Mouse (Mus musculus) forebrain, postnatal 0 days (tissue): ENCODE data around the gene Snx27. TPM values are rescaled to one million over a fixed set of nuclear protein-coding genes. Genes with fewer than 3 reads are reported as not detected.
A peak's percentile ranks its signal among the peaks of the same experiment; 100 is the strongest.

Source experiments
- ATAC-seq: fragments of 200-750 bp; cut with Nextera tagmentation; 2 replicates; pipeline ENCODE4 v1.8.0; 2017; ENCODE audit warnings: mild to moderate bottlenecking, moderate library complexity
- DNase-seq: peaks from one replicate; pipeline ENCODE4 v3.0.0-alpha.2; 2015
- H3K27ac ChIP-seq: fragments of 300-500 bp; sonication (generic); 2 replicates; pipeline ENCODE4 v1.5.1; 2014; ENCODE audit warnings: low read depth, mild to moderate bottlenecking, antibody characterized with exemption, low read length, moderate library complexity, mixed read lengths
- H3K27me3 ChIP-seq: fragments of 300-500 bp; sonication (generic); 2 replicates; pipeline ENCODE4 v1.6.1; 2014; ENCODE audit warnings: mild to moderate bottlenecking, low read length, mixed read lengths; ENCODE audit not compliant: insufficient read depth
- H3K36me3 ChIP-seq: fragments of 300-500 bp; sonication (generic); 2 replicates; pipeline ENCODE4 v1.6.1; 2014; ENCODE audit warnings: mild to moderate bottlenecking, moderate library complexity; ENCODE audit not compliant: insufficient read depth
- H3K4me1 ChIP-seq: fragments of 300-500 bp; sonication (generic); 2 replicates; pipeline ENCODE4 v1.6.1; 2014; ENCODE audit warnings: antibody characterized with exemption; ENCODE audit not compliant: insufficient read depth
- H3K4me2 ChIP-seq: fragments of 300-500 bp; sonication (generic); 2 replicates; pipeline ENCODE4 v1.6.1; 2014; ENCODE audit warnings: low read depth, mild to moderate bottlenecking, moderate library complexity
- H3K4me3 ChIP-seq: fragments of 300-500 bp; sonication (generic); 2 replicates; pipeline ENCODE4 v1.5.1; 2014; ENCODE audit warnings: low read depth, low read length, mixed read lengths
- H3K9ac ChIP-seq: fragments of 300-500 bp; sonication (generic); 2 replicates; pipeline ENCODE4 v1.6.1; 2014; ENCODE audit warnings: mild to moderate bottlenecking
- H3K9me3 ChIP-seq: fragments of 300-500 bp; sonication (generic); 2 replicates; pipeline ENCODE4 v1.6.1; 2016; ENCODE audit warnings: low read length
- CTCF ChIP-seq: sonication (generic); IDR thresholded peaks from 2 replicates; pipeline ENCODE4 v1.5.1; 2016; ENCODE audit warnings: antibody characterized with exemption, control low read depth, low read depth
- WGBS: fragments of 180-500 bp; shearing (Covaris S2); extraction: QIAGEN DNeasy Blood & Tissue Kit; methylation state at CpG from one replicate; pipeline ENCODE4 v1.1.7; 2014; 5-methylcytosine and 5-hydroxymethylcytosine counted together
- polyA plus RNA-seq: library from polyadenylated mRNA; unstranded; fragments of >200 nt; fragmentation: Nextera tagmentation; extraction: Ambion mirVana; gene quantifications from 2 replicates; pipeline ENCODE4 v1.2.1, GENCODE M21; 2015
- total RNA-seq: library from RNA; depleted of rRNA; stranded (reverse); fragments of >200 nt; gene quantifications from 2 replicates; pipeline ENCODE4 v1.2.3, GENCODE M21; 2014

Gene Snx27
- total and polyA plus RNA-seq, 2 experiments from 2014 or later: 75.2 to 80.0 TPM

GRCm38 (mm10) chr3:94549041-94549440 is 33.5 kb downstream of the Snx27 start:
- 78% methylated on average over 2 of the region's 2 CpGs for WGBS

GRCm38 (mm10) chr3:94537187-94537586 is 45.3 kb downstream of the Snx27 start:
- no peaks in the 10 kb centered on the region for H3K4me1 ChIP-seq
- no peaks in the 10 kb centered on the region for H3K27me3 ChIP-seq
- DNase-seq: no peak
- WGBS: 79% methylated on average over 3 of the region's 3 CpGs
- no peaks in the 10 kb centered on the region for H3K36me3 ChIP-seq
- no peak for ATAC-seq
- no peak overlapping the region for H3K4me2 ChIP-seq
- TF ChIP-seq CTCF: no peak
- H3K9ac ChIP-seq: no peak overlapping the region
- no peak overlapping the region for H3K4me3 ChIP-seq
- H3K27ac ChIP-seq: no peak overlapping the region
- no peaks in the 10 kb centered on the region for H3K9me3 ChIP-seq

More at GRCm38 (mm10) chr3:94549041-94549440, 33.5 kb downstream of the Snx27 start:
- TF ChIP-seq CTCF: no peak
- H3K27ac ChIP-seq: no peak overlapping the region
- no peak overlapping the region for H3K9ac ChIP-seq
- DNase-seq: no peak
- no peak for ATAC-seq
- no peak overlapping the region for H3K4me3 ChIP-seq
- no peaks in the 10 kb centered on the region for H3K4me1 ChIP-seq
- H3K27me3 ChIP-seq: no peaks in the 10 kb centered on the region
- H3K36me3 ChIP-seq: no peaks in the 10 kb centered on the region
- H3K9me3 ChIP-seq: no peaks in the 10 kb centered on the region
- H3K4me2 ChIP-seq: no peak overlapping the region

- H3K4me2 ChIP-seq: no peak overlapping the region
- no peak overlapping the region for H3K27ac ChIP-seq
- DNase-seq (no peak), ATAC-seq (no peak)
- no peaks in the 10 kb centered on the region for H3K9me3 ChIP-seq
- H3K27me3 ChIP-seq: no peaks in the 10 kb centered on the region
- no peak overlapping the region for H3K4me3 ChIP-seq
- peak; percentile 61 for TF ChIP-seq CTCF
- H3K4me1 ChIP-seq: no peaks in the 10 kb centered on the region
- no peak overlapping the region for H3K9ac ChIP-seq
- H3K36me3 ChIP-seq: peaks cover 13% of the 10 kb centered on the region
Observed at GRCm38 (mm10) chr3:94533968-94534367, 48.5 kb downstream of the Snx27 start.

GRCm38 (mm10) chr3:94526731-94527130 is 55.8 kb downstream of the Snx27 start:
- H3K9me3 ChIP-seq: no peaks in the 10 kb centered on the region
- DNase-seq: no peak
- no peak overlapping the region for H3K27ac ChIP-seq
- 90% methylated on average over 2 of the region's 2 CpGs for whole genome bisulfite sequencing
- H3K4me1 ChIP-seq: no peaks in the 10 kb centered on the region
- peaks cover 24% of the 10 kb centered on the region for H3K36me3 ChIP-seq
- H3K4me3 ChIP-seq: no peak overlapping the region
- no peak overlapping the region for H3K9ac ChIP-seq
- no peak for ATAC-seq
- H3K27me3 ChIP-seq: no peaks in the 10 kb centered on the region
- TF ChIP-seq CTCF: no peak
- H3K4me2 ChIP-seq: no peak overlapping the region

- Histone ChIP-seq H3K27ac (no peak overlapping the region), H3K27me3 (no peaks in the 10 kb centered on the region), H3K4me2 (no peak overlapping the region), H3K36me3 (peaks cover 35% of the 10 kb centered on the region), H3K9ac (no peak overlapping the region), H3K9me3 (no peaks in the 10 kb centered on the region), H3K4me3 (no peak overlapping the region), H3K4me1 (no peaks in the 10 kb centered on the region)
- ATAC-seq (no peak), DNase-seq (no peak)
- TF ChIP-seq CTCF: peak; percentile 44
- WGBS: 100% methylated on average over 1 of the region's 1 CpGs
Observed at GRCm38 (mm10) chr3:94506664-94507063, 75.9 kb downstream of the Snx27 start.

- Histone ChIP-seq H3K9me3 (no peaks in the 10 kb centered on the region), H3K36me3 (peaks cover 41% of the 10 kb centered on the region), H3K4me3 (no peak overlapping the region), H3K4me1 (no peaks in the 10 kb centered on the region), H3K27me3 (no peaks in the 10 kb centered on the region), H3K9ac (no peak overlapping the region), H3K27ac (no peak overlapping the region), H3K4me2 (no peak overlapping the region)
- DNase-seq (peak; percentile 71), ATAC-seq (peak; percentile 60)
- WGBS: 70% methylated on average over 3 of the region's 3 CpGs
- TF ChIP-seq CTCF: peak; percentile 92
Observed at GRCm38 (mm10) chr3:94502243-94502642, 80.3 kb downstream of the Snx27 start.

- Histone ChIP-seq H3K27ac (no peak overlapping the region), H3K9me3 (no peaks in the 10 kb centered on the region), H3K4me3 (no peak overlapping the region), H3K4me2 (no peak overlapping the region), H3K9ac (no peak overlapping the region), H3K36me3 (peaks cover 50% of the 10 kb centered on the region), H3K4me1 (no peaks in the 10 kb centered on the region), H3K27me3 (no peaks in the 10 kb centered on the region)
- DNase-seq (no peak), ATAC-seq (no peak)
- no peak for TF ChIP-seq CTCF
- 75% methylated on average over 4 of the region's 4 CpGs for WGBS
Observed at GRCm38 (mm10) chr3:94497162-94497561, 85.4 kb downstream of the Snx27 start.

GRCm38 (mm10) chr3:94487581-94487980 is 94.9 kb downstream of the Snx27 start:
- Histone ChIP-seq H3K4me2 (no peak overlapping the region), H3K36me3 (peaks cover 66% of the 10 kb centered on the region), H3K9me3 (no peaks in the 10 kb centered on the region), H3K4me3 (no peak overlapping the region), H3K27ac (no peak overlapping the region), H3K4me1 (peaks cover 29% of the 10 kb centered on the region), H3K9ac (no peak overlapping the region), H3K27me3 (no peaks in the 10 kb centered on the region)
- ATAC-seq: no peak
- WGBS: 59% methylated on average over 6 of the region's 6 CpGs
- TF ChIP-seq CTCF: no peak
- no peak for DNase-seq
